Mouse (Mus musculus) midbrain, embryonic 12.5 days (tissue): ENCODE measurements around the gene Slc6a21. TPM values are rescaled to one million over a fixed set of nuclear protein-coding genes. Genes with fewer than 3 reads are reported as not detected.
A peak's percentile ranks its signal among the peaks of the same experiment; 100 is the strongest.

Source experiments
- ATAC-seq: fragments of 200-750 bp; cut with Nextera tagmentation; 2 replicates; pipeline ENCODE4 v1.8.0; 2017; ENCODE audit warnings: low read depth, moderate TSS enrichment, moderate library complexity; ENCODE audit not compliant: low FRiP score
- H3K27ac ChIP-seq: fragments of 300-500 bp; sonication (generic); replicated peaks from 2 replicates; pipeline ENCODE4 v1.5.1; 2016; ENCODE audit warnings: mild to moderate bottlenecking
- H3K27me3 ChIP-seq: fragments of 300-500 bp; sonication (generic); 2 replicates; pipeline ENCODE4 v1.6.1; 2016; ENCODE audit warnings: mild to moderate bottlenecking
- H3K36me3 ChIP-seq: fragments of 300-500 bp; sonication (generic); 2 replicates; pipeline ENCODE4 v1.6.1; 2016
- H3K4me1 ChIP-seq: fragments of 300-500 bp; sonication (generic); 2 replicates; pipeline ENCODE4 v1.6.1; 2016
- H3K4me2 ChIP-seq: fragments of 300-500 bp; sonication (generic); replicated peaks from 2 replicates; pipeline ENCODE4 v1.6.1; 2016; ENCODE audit warnings: mild to moderate bottlenecking, moderate library complexity
- H3K4me3 ChIP-seq: fragments of 300-500 bp; sonication (generic); 2 replicates; pipeline ENCODE4 v1.5.1; 2016; ENCODE audit warnings: mild to moderate bottlenecking
- H3K9ac ChIP-seq: fragments of 300-500 bp; sonication (generic); replicated peaks from 2 replicates; pipeline ENCODE4 v1.6.1; 2016; ENCODE audit warnings: mild to moderate bottlenecking, moderate library complexity
- H3K9me3 ChIP-seq: fragments of 300-500 bp; sonication (generic); 2 replicates; pipeline ENCODE4 v1.6.1; 2016; ENCODE audit warnings: mild to moderate bottlenecking
- WGBS: fragments of 180-500 bp; shearing (Covaris S2); methylation state at CpG from one replicate; pipeline ENCODE4 v1.1.7; 2016; 5-methylcytosine and 5-hydroxymethylcytosine counted together
- polyA plus RNA-seq: library from polyadenylated mRNA; unstranded; fragments of >200 nt; fragmentation: Nextera tagmentation; extraction: Ambion mirVana; gene quantifications from 2 replicates; pipeline ENCODE4 v1.2.1, GENCODE M21; 2016

Slc6a21 gene
- polyA plus RNA-seq, 1 experiment from 2014 or later, result not detected

- Histone ChIP-seq H3K4me2 (no peak overlapping the region), H3K9me3 (no peaks in the 10 kb centered on the region)
- 81% methylated on average over 8 of the region's 8 CpGs for WGBS
Measured at GRCm38 (mm10) chr7:45302626-45303025, 25.3 kb downstream of the Slc6a21 start.

GRCm38 (mm10) chr7:45304869-45305268 lies 27.6 kb downstream of the Slc6a21 start:
- peak overlapping the region; percentile 31 for H3K4me3 ChIP-seq
- H3K36me3 ChIP-seq, result no peaks in the 10 kb centered on the region
- H3K9ac ChIP-seq, result peak overlapping the region; percentile 31
- WGBS, result 14% methylated on average over 12 of the region's 13 CpGs
- peaks cover 15% of the 10 kb centered on the region; the same call in 1 of the 2 replicates for H3K27me3 ChIP-seq
- no peaks in the 10 kb centered on the region for H3K9me3 ChIP-seq
- H3K4me2 ChIP-seq, result peak overlapping the region; percentile 51
- H3K4me1 ChIP-seq, result peaks cover 18% of the 10 kb centered on the region; the same call in 1 of the 2 replicates
- H3K27ac ChIP-seq, result no peak overlapping the region
- 0 out of 2 replicates have a peak, but pooled peaks have one; percentile 8 for ATAC-seq

More at GRCm38 (mm10) chr7:45302626-45303025, 25.3 kb downstream of the Slc6a21 start:
- Histone ChIP-seq H3K36me3 (no peaks in the 10 kb centered on the region), H3K27ac (no peak overlapping the region), H3K27me3 (peaks cover 15% of the 10 kb centered on the region; the same call in 1 of the 2 replicates), H3K4me1 (peaks cover 13% of the 10 kb centered on the region; the same call in 1 of the 2 replicates), H3K9ac (no peak overlapping the region), H3K4me3 (no peak overlapping the region)
- ATAC-seq, result no peak

GRCm38 (mm10) chr7:45305275-45305674 lies 28.0 kb downstream of the Slc6a21 start:
- Histone ChIP-seq H3K4me2 (peak overlapping the region; percentile 51), H3K9ac (peak overlapping the region; percentile 31; the same call in 1 of the 2 replicates), H3K9me3 (no peaks in the 10 kb centered on the region), H3K27ac (no peak overlapping the region), H3K4me1 (peaks cover 18% of the 10 kb centered on the region; the same call in 1 of the 2 replicates), H3K27me3 (peaks cover 15% of the 10 kb centered on the region; the same call in 1 of the 2 replicates), H3K36me3 (no peaks in the 10 kb centered on the region), H3K4me3 (peak overlapping the region; percentile 31)
- ATAC-seq, result peak; percentile 61
- 4% methylated on average over 17 of the region's 17 CpGs for WGBS

GRCm38 (mm10) chr7:45308551-45309240 lies 31.4 kb downstream of the Slc6a21 start:
- H3K9me3 ChIP-seq, result no peaks in the 10 kb centered on the region
- no peak overlapping the region for H3K4me3 ChIP-seq
- 71% methylated on average over 15 of the region's 15 CpGs for WGBS
- peaks cover 26% of the 10 kb centered on the region; the same call in 1 of the 2 replicates for H3K4me1 ChIP-seq
- H3K36me3 ChIP-seq, result no peaks in the 10 kb centered on the region
- H3K27ac ChIP-seq, result no peak overlapping the region
- H3K9ac ChIP-seq, result no peak overlapping the region
- ATAC-seq, result no peak
- H3K27me3 ChIP-seq, result peaks cover 14% of the 10 kb centered on the region; the same call in 1 of the 2 replicates
- H3K4me2 ChIP-seq, result no peak overlapping the region

GRCm38 (mm10) chr7:45309455-45309854 lies 32.1 kb downstream of the Slc6a21 start:
- H3K9ac ChIP-seq, result no peak overlapping the region
- no peak overlapping the region for H3K4me3 ChIP-seq
- 11% methylated on average over 9 of the region's 9 CpGs for WGBS
- no peaks in the 10 kb centered on the region for H3K36me3 ChIP-seq
- H3K4me1 ChIP-seq, result peaks cover 25% of the 10 kb centered on the region; the same call in 1 of the 2 replicates
- no peaks in the 10 kb centered on the region for H3K9me3 ChIP-seq
- H3K4me2 ChIP-seq, result no peak overlapping the region
- H3K27me3 ChIP-seq, result peaks cover 6% of the 10 kb centered on the region; the same call in 1 of the 2 replicates
- peak overlapping the region; percentile 39; the same call in 1 of the 2 replicates for H3K27ac ChIP-seq
- 0 out of 2 replicates have a peak, but pooled peaks have one; percentile 32 for ATAC-seq

- Histone ChIP-seq H3K4me2 (no peak overlapping the region), H3K4me1 (peaks cover 17% of the 10 kb centered on the region; the same call in 1 of the 2 replicates)
- no peak for ATAC-seq
Measured at GRCm38 (mm10) chr7:45312023-45312422, 34.7 kb downstream of the Slc6a21 start.

GRCm38 (mm10) chr7:45312686-45313453 lies 35.6 kb downstream of the Slc6a21 start:
- Histone ChIP-seq H3K4me2 (no peak overlapping the region), H3K36me3 (no peaks in the 10 kb centered on the region), H3K9me3 (no peaks in the 10 kb centered on the region), H3K27ac (no peak overlapping the region), H3K27me3 (no peaks in the 10 kb centered on the region; the same call in 1 of the 2 replicates), H3K9ac (no peak overlapping the region), H3K4me1 (peaks cover 17% of the 10 kb centered on the region; the same call in 1 of the 2 replicates), H3K4me3 (no peak overlapping the region)
- ATAC-seq, result no peak
- WGBS, result 37% methylated on average over 10 of the region's 10 CpGs

More at GRCm38 (mm10) chr7:45312023-45312422, 34.7 kb downstream of the Slc6a21 start:
- Histone ChIP-seq H3K4me3 (no peak overlapping the region), H3K36me3 (no peaks in the 10 kb centered on the region), H3K9me3 (no peaks in the 10 kb centered on the region), H3K9ac (no peak overlapping the region), H3K27ac (no peak overlapping the region), H3K27me3 (no peaks in the 10 kb centered on the region; the same call in 1 of the 2 replicates)
- 68% methylated on average over 8 of the region's 8 CpGs for WGBS

- no peak for ATAC-seq
- no peaks in the 10 kb centered on the region for H3K9me3 ChIP-seq
- no peak overlapping the region for H3K9ac ChIP-seq
- H3K27ac ChIP-seq, result no peak overlapping the region
- H3K4me2 ChIP-seq, result no peak overlapping the region
- WGBS, result 48% methylated on average over 9 of the region's 9 CpGs
- no peak overlapping the region for H3K4me3 ChIP-seq
- no peaks in the 10 kb centered on the region for H3K27me3 ChIP-seq
- H3K4me1 ChIP-seq, result peaks cover 17% of the 10 kb centered on the region; the same call in 1 of the 2 replicates
- H3K36me3 ChIP-seq, result no peaks in the 10 kb centered on the region
Measured at GRCm38 (mm10) chr7:45313495-45313894, 36.2 kb downstream of the Slc6a21 start.

- WGBS, result 86% methylated on average over 10 of the region's 10 CpGs
- Histone ChIP-seq H3K36me3 (no peaks in the 10 kb centered on the region), H3K4me2 (no peak overlapping the region), H3K4me1 (peaks cover 12% of the 10 kb centered on the region; the same call in 1 of the 2 replicates), H3K9me3 (no peaks in the 10 kb centered on the region), H3K27me3 (no peaks in the 10 kb centered on the region), H3K27ac (no peak overlapping the region), H3K4me3 (no peak overlapping the region), H3K9ac (no peak overlapping the region)
- ATAC-seq, result no peak
Measured at GRCm38 (mm10) chr7:45315182-45315701, 37.9 kb downstream of the Slc6a21 start.

- no peak overlapping the region for H3K4me2 ChIP-seq
- H3K4me3 ChIP-seq, result no peak overlapping the region
- 91% methylated on average over 14 of the region's 14 CpGs for WGBS
- H3K36me3 ChIP-seq, result no peaks in the 10 kb centered on the region
- ATAC-seq, result no peak
- no peak overlapping the region for H3K9ac ChIP-seq
- no peaks in the 10 kb centered on the region for H3K9me3 ChIP-seq
- H3K27me3 ChIP-seq, result no peaks in the 10 kb centered on the region
- peaks cover 12% of the 10 kb centered on the region; the same call in 1 of the 2 replicates for H3K4me1 ChIP-seq
- no peak overlapping the region for H3K27ac ChIP-seq
Measured at GRCm38 (mm10) chr7:45316536-45316935, 39.2 kb downstream of the Slc6a21 start.

- no peak overlapping the region for H3K4me3 ChIP-seq
- H3K4me2 ChIP-seq, result no peak overlapping the region
- no peaks in the 10 kb centered on the region for H3K9me3 ChIP-seq
- ATAC-seq, result no peak
- H3K27ac ChIP-seq, result no peak overlapping the region
- H3K9ac ChIP-seq, result no peak overlapping the region
- H3K27me3 ChIP-seq, result no peaks in the 10 kb centered on the region
- H3K36me3 ChIP-seq, result 0 out of 2 replicates have a peak, but pooled peaks cover 4% of the 10 kb centered on the region
- WGBS, result 84% methylated on average over 4 of the region's 4 CpGs
- no peaks in the 10 kb centered on the region for H3K4me1 ChIP-seq
Measured at GRCm38 (mm10) chr7:45322245-45322644, 44.9 kb downstream of the Slc6a21 start.
